Mouse (Mus musculus) midbrain, embryonic 12.5 days (tissue): ENCODE results near the gene Myl12a. TPM values are rescaled to one million over a fixed set of nuclear protein-coding genes. Genes with fewer than 3 reads are reported as not detected.
"Not testable (repeated sequence)": the region's sequence is repeated elsewhere in the genome, so short reads cannot be mapped to it uniquely, and the experiment has no call there.

Experiments used
- ATAC-seq: fragments of 200-750 bp; cut with Nextera tagmentation; 2 replicates; pipeline ENCODE4 v1.8.0; 2017; ENCODE audit warnings: low read depth, moderate TSS enrichment, moderate library complexity; ENCODE audit not compliant: low FRiP score
- H3K27ac ChIP-seq: fragments of 300-500 bp; sonication (generic); replicated peaks from 2 replicates; pipeline ENCODE4 v1.5.1; 2016; ENCODE audit warnings: mild to moderate bottlenecking
- H3K27me3 ChIP-seq: fragments of 300-500 bp; sonication (generic); 2 replicates; pipeline ENCODE4 v1.6.1; 2016; ENCODE audit warnings: mild to moderate bottlenecking
- H3K36me3 ChIP-seq: fragments of 300-500 bp; sonication (generic); 2 replicates; pipeline ENCODE4 v1.6.1; 2016
- H3K4me1 ChIP-seq: fragments of 300-500 bp; sonication (generic); 2 replicates; pipeline ENCODE4 v1.6.1; 2016
- H3K4me2 ChIP-seq: fragments of 300-500 bp; sonication (generic); replicated peaks from 2 replicates; pipeline ENCODE4 v1.6.1; 2016; ENCODE audit warnings: mild to moderate bottlenecking, moderate library complexity
- H3K4me3 ChIP-seq: fragments of 300-500 bp; sonication (generic); 2 replicates; pipeline ENCODE4 v1.5.1; 2016; ENCODE audit warnings: mild to moderate bottlenecking
- H3K9ac ChIP-seq: fragments of 300-500 bp; sonication (generic); replicated peaks from 2 replicates; pipeline ENCODE4 v1.6.1; 2016; ENCODE audit warnings: mild to moderate bottlenecking, moderate library complexity
- H3K9me3 ChIP-seq: fragments of 300-500 bp; sonication (generic); 2 replicates; pipeline ENCODE4 v1.6.1; 2016; ENCODE audit warnings: mild to moderate bottlenecking
- WGBS: fragments of 180-500 bp; shearing (Covaris S2); methylation state at CpG from one replicate; pipeline ENCODE4 v1.1.7; 2016; 5-methylcytosine and 5-hydroxymethylcytosine counted together
- polyA plus RNA-seq: library from polyadenylated mRNA; unstranded; fragments of >200 nt; fragmentation: Nextera tagmentation; extraction: Ambion mirVana; gene quantifications from 2 replicates; pipeline ENCODE4 v1.2.1, GENCODE M21; 2016

Gene Myl12a
- polyA plus RNA-seq, 1 experiment from 2014 or later, result 332 TPM

DNA sequence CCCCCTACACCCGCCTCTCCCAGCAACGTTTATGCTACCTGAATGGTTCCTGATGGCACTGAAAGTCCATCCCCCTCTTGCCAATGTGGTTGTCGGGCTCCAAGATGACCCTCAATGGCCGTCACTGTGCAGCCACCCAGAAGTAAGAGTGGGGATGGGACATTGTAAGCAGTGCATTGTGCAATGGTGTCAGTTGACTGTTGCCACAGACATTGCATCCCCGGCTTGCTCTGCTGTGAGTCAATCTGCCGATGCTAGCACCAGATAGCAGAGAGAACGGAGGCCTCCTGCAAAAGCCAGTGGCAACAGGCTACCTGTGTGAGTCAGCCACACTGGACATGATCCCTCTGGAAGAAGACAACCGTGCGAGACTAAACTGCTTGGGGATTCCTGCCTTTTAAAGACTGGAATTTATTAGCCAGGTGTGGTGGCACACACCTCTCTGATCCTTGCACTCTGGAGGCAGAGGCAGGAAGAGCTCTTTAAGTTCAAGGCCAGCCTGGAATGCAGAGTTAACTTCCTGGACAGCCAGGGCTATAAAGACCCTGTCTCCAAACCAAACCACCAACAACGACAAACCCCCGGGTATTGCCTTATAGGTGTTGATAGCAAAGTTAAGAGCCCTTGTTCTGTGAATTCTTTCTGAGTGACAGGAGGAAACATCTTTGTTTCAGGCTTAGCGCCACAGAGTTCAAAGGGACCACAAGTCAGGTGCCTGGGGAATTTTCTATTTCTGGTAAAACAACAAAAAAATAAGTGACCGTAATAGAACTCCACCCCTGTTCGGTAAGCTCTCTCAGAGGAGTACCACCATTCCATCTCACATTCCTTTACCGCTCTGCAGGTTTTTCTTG is 16.9 kb downstream of the Myl12a start:
- WGBS, result 93% methylated on average over 15 of the region's 15 CpGs
- Histone ChIP-seq H3K4me3 (no peak overlapping the region), H3K27me3 (no peaks in the 10 kb centered on the region), H3K9me3 (no peaks in the 10 kb centered on the region), H3K4me1 (peaks cover 16% of the 10 kb centered on the region), H3K4me2 (no peak overlapping the region), H3K27ac (no peak overlapping the region), H3K9ac (no peak overlapping the region), H3K36me3 (peaks cover 31% of the 10 kb centered on the region)
- ATAC-seq, result no peak

DNA sequence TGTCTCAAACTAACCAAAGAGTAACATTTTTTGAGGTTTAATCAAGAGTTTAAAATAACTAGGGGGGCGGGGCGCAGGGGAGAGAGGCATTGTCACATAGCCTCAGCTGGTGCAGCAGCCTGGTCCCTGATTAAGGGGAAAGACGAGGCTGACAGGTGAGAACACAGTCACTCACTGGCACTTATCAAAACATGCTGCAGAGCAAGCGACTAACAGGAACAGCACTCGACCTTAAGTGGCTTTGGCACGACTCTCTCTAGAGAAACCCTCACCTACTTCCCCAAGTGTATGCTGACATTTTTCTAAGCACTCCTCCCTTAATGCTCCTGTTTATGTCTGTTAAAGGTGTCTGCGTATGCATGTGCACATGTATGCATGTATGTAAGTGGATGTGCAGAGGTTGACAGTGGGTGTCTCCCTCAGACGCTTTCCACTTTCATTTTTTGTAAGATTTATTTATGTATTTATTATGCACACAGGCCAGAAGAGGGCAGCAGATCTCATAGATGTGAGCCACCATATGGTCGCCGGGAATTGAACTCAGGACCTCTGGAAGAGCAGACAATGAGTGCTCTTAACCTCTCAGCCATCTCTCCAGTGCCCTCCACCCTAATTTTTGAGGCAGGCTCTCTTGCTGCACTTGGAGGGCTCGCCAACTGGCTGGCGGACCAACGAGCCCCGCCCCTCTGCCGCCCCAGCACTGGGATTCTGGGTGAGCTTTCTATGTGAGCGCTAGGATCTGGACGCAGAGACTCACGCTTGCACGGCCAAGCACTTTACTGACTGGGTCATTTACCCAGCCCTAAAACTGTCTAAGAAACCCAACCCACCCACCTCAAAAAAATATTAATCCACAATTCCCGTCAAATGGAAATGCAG is 23.1 kb downstream of the Myl12a start:
- H3K36me3 ChIP-seq, result peaks cover 50% of the 10 kb centered on the region
- no peak for ATAC-seq
- 90% methylated on average over 20 of the region's 20 CpGs for WGBS

GRCm38 (mm10) chr17:70977799-70978198 is 24.9 kb downstream of the Myl12a start:
- no peak overlapping the region for H3K9ac ChIP-seq
- H3K27ac ChIP-seq, result no peak overlapping the region
- no peaks in the 10 kb centered on the region for H3K27me3 ChIP-seq
- H3K4me2 ChIP-seq, result no peak overlapping the region
- peaks cover 66% of the 10 kb centered on the region for H3K36me3 ChIP-seq
- no peak for ATAC-seq
- no peak overlapping the region for H3K4me3 ChIP-seq
- no peaks in the 10 kb centered on the region for H3K9me3 ChIP-seq
- 88% methylated on average over 6 of the region's 6 CpGs for WGBS
- no peaks in the 10 kb centered on the region for H3K4me1 ChIP-seq

More for the DNA sequence above, 23.1 kb downstream of the Myl12a start:
- Histone ChIP-seq H3K9ac (no peak overlapping the region), H3K4me2 (no peak overlapping the region), H3K27me3 (no peaks in the 10 kb centered on the region), H3K9me3 (no peaks in the 10 kb centered on the region), H3K4me1 (no peaks in the 10 kb centered on the region), H3K27ac (no peak overlapping the region), H3K4me3 (no peak overlapping the region)

- H3K4me3 ChIP-seq, H3K9me3 ChIP-seq, H3K4me2 ChIP-seq, ATAC-seq, H3K9ac ChIP-seq, H3K27me3 ChIP-seq, H3K4me1 ChIP-seq, H3K27ac ChIP-seq: not testable (repeated sequence)
- WGBS, result 93% methylated on average over 14 of the region's 14 CpGs
- peaks cover 39% of the 10 kb centered on the region for H3K36me3 ChIP-seq
These were observed 28.6 kb downstream of the Myl12a start for GRCm38 (mm10) chr17:70974065-70974464.

GRCm38 (mm10) chr17:70973398-70973797 is 29.3 kb downstream of the Myl12a start:
- no peak overlapping the region for H3K27ac ChIP-seq
- peaks cover 8% of the 10 kb centered on the region for H3K27me3 ChIP-seq
- H3K9me3 ChIP-seq, result no peaks in the 10 kb centered on the region
- no peak overlapping the region for H3K9ac ChIP-seq
- H3K4me2 ChIP-seq, result no peak overlapping the region
- ATAC-seq, result no peak
- H3K36me3 ChIP-seq, result peaks cover 39% of the 10 kb centered on the region
- H3K4me1 ChIP-seq, result peaks cover 2% of the 10 kb centered on the region; the same call in 1 of the 2 replicates
- WGBS, result 90% methylated on average over 9 of the region's 9 CpGs
- H3K4me3 ChIP-seq, result no peak overlapping the region

DNA sequence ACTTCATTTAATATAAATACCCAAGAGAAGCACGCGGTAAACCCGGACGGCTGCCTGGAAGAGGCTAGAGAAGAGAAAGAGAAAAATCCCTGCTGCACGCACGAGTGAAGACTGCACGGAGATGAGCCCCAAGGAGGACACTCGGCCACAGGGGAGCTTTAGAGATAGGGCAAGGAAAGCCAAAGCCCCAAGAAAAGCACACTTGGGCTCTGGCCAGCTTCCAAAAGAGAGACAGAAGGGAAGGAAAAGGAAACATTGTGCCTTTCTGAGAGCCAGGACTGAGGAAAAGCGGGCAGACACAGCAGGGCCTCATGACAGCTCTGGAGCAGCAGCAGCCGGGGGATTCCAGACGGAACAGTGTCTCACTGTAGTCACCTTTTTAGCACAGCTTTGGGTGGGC is 31.5 kb downstream of the Myl12a start:
- Histone ChIP-seq H3K27me3 (peaks cover 8% of the 10 kb centered on the region), H3K4me1 (peaks cover 12% of the 10 kb centered on the region; the same call in 1 of the 2 replicates), H3K4me3 (no peak overlapping the region), H3K9ac (no peak overlapping the region), H3K4me2 (no peak overlapping the region), H3K36me3 (peaks cover 33% of the 10 kb centered on the region), H3K27ac (no peak overlapping the region), H3K9me3 (no peaks in the 10 kb centered on the region)
- 67% methylated on average over 11 of the region's 11 CpGs for WGBS
- ATAC-seq, result no peak

- no peaks in the 10 kb centered on the region for H3K9me3 ChIP-seq
- no peak overlapping the region for H3K4me2 ChIP-seq
- no peak overlapping the region for H3K9ac ChIP-seq
- peak; percentile 42; the same call in 1 of the 2 replicates for ATAC-seq
- 34% methylated on average over 8 of the region's 8 CpGs for WGBS
- no peak overlapping the region for H3K4me3 ChIP-seq
- no peak overlapping the region for H3K27ac ChIP-seq
- peaks cover 12% of the 10 kb centered on the region; the same call in 1 of the 2 replicates for H3K4me1 ChIP-seq
- peaks cover 7% of the 10 kb centered on the region for H3K36me3 ChIP-seq
- peaks cover 8% of the 10 kb centered on the region for H3K27me3 ChIP-seq
These were observed 34.0 kb downstream of the Myl12a start for GRCm38 (mm10) chr17:70968606-70969191.

- H3K9me3 ChIP-seq, result no peaks in the 10 kb centered on the region
- peaks cover 8% of the 10 kb centered on the region for H3K27me3 ChIP-seq
- H3K27ac ChIP-seq, result no peak overlapping the region
- H3K4me2 ChIP-seq, result 0 out of 2 replicates have a peak overlapping the region, but pooled peaks have one; percentile 3
- H3K4me3 ChIP-seq, result no peak overlapping the region
- H3K36me3 ChIP-seq, result no peaks in the 10 kb centered on the region
- no peak for ATAC-seq
- no peak overlapping the region for H3K9ac ChIP-seq
- WGBS, result 53% methylated on average over 12 of the region's 12 CpGs
- H3K4me1 ChIP-seq, result peaks cover 12% of the 10 kb centered on the region; the same call in 1 of the 2 replicates
These were observed 35.0 kb downstream of the Myl12a start for GRCm38 (mm10) chr17:70967646-70968045.

DNA sequence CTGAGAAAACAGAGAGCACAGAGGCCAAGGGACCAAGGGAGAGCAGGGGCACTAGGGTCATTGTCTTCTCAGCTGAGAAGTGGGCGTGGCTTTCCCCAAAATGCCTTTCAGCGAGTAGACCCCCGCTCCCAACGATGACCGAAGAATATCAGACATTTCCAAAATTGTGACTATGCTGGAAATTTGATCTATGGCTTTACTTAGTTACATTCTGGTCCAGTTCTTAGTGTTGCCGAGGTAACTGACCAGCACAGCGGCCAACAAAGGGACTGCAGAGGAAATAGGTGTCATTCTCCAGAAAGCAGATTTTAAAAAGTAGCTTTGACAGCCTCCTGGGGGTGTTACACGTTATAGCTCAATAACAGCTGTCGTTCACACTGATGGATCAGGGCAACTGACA is 35.5 kb downstream of the Myl12a start:
- H3K4me2 ChIP-seq, result 0 out of 2 replicates have a peak overlapping the region, but pooled peaks have one; percentile 3
- 16% methylated on average over 9 of the region's 9 CpGs for WGBS

DNA sequence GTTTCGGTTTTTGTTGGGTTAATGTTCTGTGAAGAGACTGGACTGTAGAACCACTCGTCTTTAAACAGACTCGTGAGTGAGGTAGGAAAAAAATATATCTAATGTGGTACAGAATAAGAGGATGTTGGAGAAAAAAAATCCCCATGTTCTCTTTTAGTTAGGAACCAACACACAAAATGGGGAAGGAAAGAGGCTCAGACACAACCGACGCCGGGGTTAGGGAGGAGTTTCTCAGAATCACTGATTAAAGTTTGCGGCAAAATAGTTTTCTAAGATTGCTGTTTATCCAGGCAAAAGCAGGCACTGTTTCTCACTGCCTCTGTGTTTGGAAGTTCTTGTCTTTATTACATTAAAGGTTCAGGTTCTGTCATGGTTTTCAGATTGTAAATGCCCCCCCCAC is 36.6 kb downstream of the Myl12a start:
- no peak overlapping the region for H3K27ac ChIP-seq
- peaks cover 8% of the 10 kb centered on the region for H3K27me3 ChIP-seq
- peaks cover 12% of the 10 kb centered on the region; the same call in 1 of the 2 replicates for H3K4me1 ChIP-seq
- H3K4me3 ChIP-seq, result no peak overlapping the region
- no peak overlapping the region for H3K9ac ChIP-seq
- WGBS, result 94% methylated on average over 7 of the region's 7 CpGs
- H3K4me2 ChIP-seq, result no peak overlapping the region
- H3K9me3 ChIP-seq, result no peaks in the 10 kb centered on the region
- no peaks in the 10 kb centered on the region for H3K36me3 ChIP-seq
- no peak for ATAC-seq

More for the DNA sequence above, 35.5 kb downstream of the Myl12a start:
- Histone ChIP-seq H3K4me1 (peaks cover 12% of the 10 kb centered on the region; the same call in 1 of the 2 replicates), H3K9me3 (no peaks in the 10 kb centered on the region), H3K36me3 (no peaks in the 10 kb centered on the region), H3K27ac (no peak overlapping the region), H3K4me3 (no peak overlapping the region), H3K9ac (no peak overlapping the region), H3K27me3 (peaks cover 8% of the 10 kb centered on the region)
- ATAC-seq, result no peak

GRCm38 (mm10) chr17:70965281-70965680 is 37.4 kb downstream of the Myl12a start:
- H3K9me3 ChIP-seq, result no peaks in the 10 kb centered on the region
- no peak overlapping the region for H3K4me3 ChIP-seq
- H3K27ac ChIP-seq, result no peak overlapping the region
- no peak overlapping the region for H3K4me2 ChIP-seq
- H3K36me3 ChIP-seq, result no peaks in the 10 kb centered on the region
- WGBS, result 74% methylated on average over 2 of the region's 2 CpGs
- H3K4me1 ChIP-seq, result peaks cover 12% of the 10 kb centered on the region; the same call in 1 of the 2 replicates
- H3K9ac ChIP-seq, result no peak overlapping the region
- peaks cover 8% of the 10 kb centered on the region for H3K27me3 ChIP-seq
- no peak for ATAC-seq
